Mouse (Mus musculus): ENCODE measurements around the gene Angptl7. TPM values are rescaled to one million over a fixed set of nuclear protein-coding genes. Genes with fewer than 3 reads are reported as not detected.

Angptl7 gene
- total RNA-seq, 2 experiments from 2014 or later, result 0.29 to 0.30 TPM

- peak; percentile 27 to 40 for DNase-seq (ENCODE audit: low spot score in 2 of 2)
Observed at GRCm38 (mm10) chr4:148460656-148461284, 39.5 kb downstream of the Angptl7 start.

DNA sequence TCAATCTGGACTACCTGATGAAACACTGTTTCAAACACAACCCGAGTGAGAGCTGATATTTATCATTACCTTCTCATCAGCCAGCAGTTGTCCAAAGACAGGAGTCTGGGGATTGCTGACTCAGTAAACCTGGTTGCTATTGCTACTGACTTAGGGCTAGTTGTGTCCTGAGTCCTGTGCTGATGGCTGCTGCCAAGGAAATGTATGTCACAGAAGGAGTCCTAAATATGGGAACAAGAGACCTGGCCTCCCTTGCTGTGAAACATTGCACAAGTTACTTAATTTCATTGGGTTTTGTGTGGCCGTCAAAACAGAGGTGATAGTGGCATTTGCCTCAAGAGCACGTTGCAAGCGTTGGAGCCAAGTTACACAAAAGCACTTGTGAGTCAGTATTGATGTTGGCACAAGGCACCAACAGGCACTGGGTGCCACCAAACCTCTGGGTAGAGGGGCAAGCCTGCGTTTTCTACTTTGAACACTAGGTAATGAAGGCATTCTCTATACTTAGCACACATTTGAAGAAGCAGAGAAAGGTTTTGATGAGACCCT is 44.7 kb downstream of the Angptl7 start:
- no peak for DNase-seq (ENCODE audit: low spot score in 2 of 2)

DNA sequence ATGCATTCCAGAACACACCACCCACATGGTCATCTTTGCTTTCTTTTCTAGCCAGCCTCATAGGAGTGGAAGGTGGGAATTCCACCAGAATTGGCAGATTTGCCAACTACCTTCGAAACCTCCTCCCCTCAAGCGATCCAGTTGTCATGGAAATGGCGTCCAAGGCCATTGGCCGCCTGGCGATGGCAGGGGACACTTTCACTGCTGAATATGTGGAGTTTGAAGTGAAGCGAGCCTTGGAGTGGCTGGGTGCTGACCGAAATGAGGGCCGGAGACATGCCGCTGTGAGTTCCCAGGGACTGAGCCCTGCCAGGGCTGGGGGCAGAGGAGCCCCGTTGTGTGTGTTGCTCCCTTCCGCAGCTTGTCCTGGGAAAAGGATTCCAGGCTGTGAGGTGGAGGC is 46.6 kb downstream of the Angptl7 start:
- DNase-seq (ENCODE audit: low spot score in 2 of 2), result no peak

DNA sequence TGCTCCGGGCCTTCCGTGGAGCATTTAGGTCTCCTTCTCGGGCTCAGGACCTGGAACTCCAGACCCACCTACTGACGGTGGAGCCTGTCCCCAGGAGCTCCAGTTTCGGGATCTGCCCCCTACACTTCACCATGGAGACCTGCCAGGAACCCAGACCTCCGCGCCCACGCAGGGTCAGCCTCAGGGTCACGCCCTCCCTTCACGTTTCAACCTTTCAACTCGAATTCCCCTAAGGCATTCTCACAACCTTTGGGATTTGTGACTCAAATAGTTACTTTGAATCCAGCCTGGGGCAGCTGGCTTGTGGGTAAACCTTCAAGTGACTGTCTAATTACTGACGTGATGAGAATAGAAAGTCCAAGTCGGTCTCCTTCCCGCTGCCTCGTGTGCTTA is 51.4 kb downstream of the Angptl7 start:
- peak in 1 of 2 experiments; percentile 33 for DNase-seq (ENCODE audit: low spot score in 2 of 2)

DNA sequence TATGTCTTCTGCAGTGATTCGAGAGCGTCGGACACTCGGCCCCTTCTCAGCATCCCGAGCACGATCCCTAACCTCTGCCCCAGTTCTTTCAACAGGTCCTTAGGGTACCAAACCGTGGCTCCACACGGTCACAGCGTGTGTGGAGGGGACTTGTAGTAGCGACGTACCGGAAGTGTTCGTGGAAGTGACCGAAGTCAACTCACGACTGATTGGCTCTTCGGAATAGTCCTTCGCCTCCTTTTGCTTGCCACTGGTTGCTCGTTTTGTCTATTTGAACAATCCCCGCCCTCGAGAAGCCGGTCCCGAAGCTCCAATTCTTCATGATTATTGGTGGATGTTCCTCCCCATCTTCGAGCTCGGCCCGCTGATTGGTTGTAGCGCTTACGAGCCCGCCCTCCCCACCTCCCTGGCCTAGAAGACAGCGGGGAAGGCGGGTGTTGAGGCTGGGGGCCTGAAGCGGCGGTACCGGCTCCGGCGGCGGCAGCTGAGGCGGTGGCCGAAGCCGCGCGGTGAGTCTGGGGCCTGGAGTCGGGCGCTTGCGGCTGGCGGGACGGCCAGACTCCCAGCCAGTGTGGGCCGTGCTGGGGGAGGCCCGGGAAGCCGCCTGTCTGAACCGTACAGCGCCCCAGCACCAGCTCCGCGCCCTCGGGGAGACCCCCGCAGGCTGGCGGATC is 51.9 kb downstream of the Angptl7 start, which contains the start of gene Mtor:
Gene Mtor, plus strand, starts transcription at position 433 of the 674 bp plus-strand sequence.
- DNase-seq (ENCODE audit: low spot score in 2 of 2), result peak; percentile 90 to 98

Other genes starting within 250 kb of the Angptl7 start
- gene Disp3, start 212.5 kb downstream of the Angptl7 start, total RNA-seq (2021), result 10 to 100 TPM; 29.4 to 32.3 TPM
- 1 to 10 TPM; 8.9 to 9.1 TPM for gene Ubiad1, start 55.7 kb downstream of the Angptl7 start, total RNA-seq (2021)
- gene Mtor, start 51.8 kb downstream of the Angptl7 start, total RNA-seq (2021), result 10 to 100 TPM; 80.2 to 80.7 TPM
- 10 to 100 TPM; 48.9 to 52.4 TPM for gene Exosc10, start 58.0 kb upstream of the Angptl7 start, total RNA-seq (2021)
- gene Srm, start 91.0 kb upstream of the Angptl7 start, total RNA-seq (2021), result 10 to 100 TPM; 69.0 to 73.3 TPM
- gene Masp2, start 102.1 kb upstream of the Angptl7 start, total RNA-seq (2021), result 1 to 10 TPM; 1.0 to 1.8 TPM
- 100 to 1,000 TPM; 199 to 208 TPM for gene Tardbp, start 126.6 kb upstream of the Angptl7 start, total RNA-seq (2021)
- not detected for gene Gm572, start 142.9 kb upstream of the Angptl7 start, total RNA-seq (2021)

Measured in layer of hippocampus, postnatal 14 days (tissue).